Mouse (Mus musculus): ENCODE results near the gene 9230102O04Rik. TPM values are rescaled to one million over a fixed set of nuclear protein-coding genes. Genes with fewer than 3 reads are reported as not detected.

9230102O04Rik gene
- polyA plus RNA-seq, 1 experiment from 2014 or later, result not detected

- H3K27me3 ChIP-seq, result no peaks in the 10 kb centered on the region
- ChIA-PET CTCF (no interaction called here), POLR2A (interaction anchor here (0.6 kb wide), 1 partner anchor 460 kb away, joined by 3 read pairs; no protein-coding TSS in a partner anchor)
- DNase-seq (ENCODE audit: low read depth, low spot score), result no peak
- in situ Hi-C loops (cut with MboI; ENCODE audit: low pct_unique_long_range_greater_than_20kb), result loop anchor here (10.0 kb wide), 2 partner anchors 119 to 821 kb away; no protein-coding TSS in a partner anchor
- no peak for ATAC-seq
- no peak for TF ChIP-seq CTCF (IDR thresholded peaks at IDR 0.05)
Measured at GRCm38 (mm10) chr2:9886031-9886430, 3.3 kb downstream of the 9230102O04Rik start.

GRCm38 (mm10) chr2:9885217-9885770, 4.0 kb downstream of the 9230102O04Rik start:
- CTCF ChIA-PET, result no interaction called here
- in situ Hi-C loops (cut with MboI; ENCODE audit: low pct_unique_long_range_greater_than_20kb), result loop anchor here (10.0 kb wide), 2 partner anchors 120 to 820 kb away; no protein-coding TSS in a partner anchor
- no peaks in the 10 kb centered on the region for H3K27me3 ChIP-seq
- POLR2A ChIA-PET, result no interaction called here
- no peak for ATAC-seq
- no peak for TF ChIP-seq CTCF (IDR thresholded peaks at IDR 0.05)
- no peak for DNase-seq (ENCODE audit: low read depth, low spot score)

GRCm38 (mm10) chr2:9884533-9885216, 4.7 kb downstream of the 9230102O04Rik start:
- in situ Hi-C loops (cut with MboI; ENCODE audit: low pct_unique_long_range_greater_than_20kb), result loop anchor here (5.0 to 10.0 kb wide), 4 partner anchors 120 to 1207 kb away; no protein-coding TSS in a partner anchor

GRCm38 (mm10) chr2:9883803-9884532, 5.4 kb downstream of the 9230102O04Rik start:
- in situ Hi-C loops (cut with MboI; ENCODE audit: low pct_unique_long_range_greater_than_20kb), result loop anchor here (5.0 to 10.0 kb wide), 4 partner anchors 121 to 1207 kb away; no protein-coding TSS in a partner anchor
- no peak for ATAC-seq
- TF ChIP-seq CTCF (IDR thresholded peaks at IDR 0.05), result no peak
- ChIA-PET POLR2A (no interaction called here), CTCF (interaction anchor here (1.0 to 1.2 kb wide), 2 partner anchors 128 to 1209 kb away, joined by 3 read pairs; no protein-coding TSS in a partner anchor)
- H3K27me3 ChIP-seq, result no peaks in the 10 kb centered on the region
- no peak for DNase-seq (ENCODE audit: low read depth, low spot score)

More at GRCm38 (mm10) chr2:9884533-9885216, 4.7 kb downstream of the 9230102O04Rik start:
- H3K27me3 ChIP-seq, result no peaks in the 10 kb centered on the region
- DNase-seq (ENCODE audit: low read depth, low spot score), result no peak
- ChIA-PET POLR2A (no interaction called here), CTCF (no interaction called here)
- TF ChIP-seq CTCF (IDR thresholded peaks at IDR 0.05), result no peak
- ATAC-seq, result no peak

GRCm38 (mm10) chr2:9882926-9883802, 6.2 kb downstream of the 9230102O04Rik start:
- DNase-seq (ENCODE audit: low read depth, low spot score) (no peak), ATAC-seq (no peak)
- TF ChIP-seq CTCF (IDR thresholded peaks at IDR 0.05), result no peak
- ChIA-PET CTCF (interaction anchor here (1.0 to 1.2 kb wide), 2 partner anchors 129 to 1208 kb away, joined by 3 read pairs; no protein-coding TSS in a partner anchor), POLR2A (no interaction called here)
- in situ Hi-C loops (cut with MboI; ENCODE audit: low pct_unique_long_range_greater_than_20kb), result loop anchor here (5.0 to 10.0 kb wide), 4 partner anchors 122 to 1206 kb away; no protein-coding TSS in a partner anchor
- H3K27me3 ChIP-seq, result no peaks in the 10 kb centered on the region

GRCm38 (mm10) chr2:9882371-9882925, 6.9 kb downstream of the 9230102O04Rik start:
- POLR2A ChIA-PET, result no interaction called here
- DNase-seq (ENCODE audit: low read depth, low spot score) (no peak), ATAC-seq (no peak)
- no peaks in the 10 kb centered on the region for H3K27me3 ChIP-seq
- in situ Hi-C loops (cut with MboI; ENCODE audit: low pct_unique_long_range_greater_than_20kb), result loop anchor here (5.0 to 10.0 kb wide), 4 partner anchors 122 to 1205 kb away; no protein-coding TSS in a partner anchor
- no peak for TF ChIP-seq CTCF (IDR thresholded peaks at IDR 0.05)
- CTCF ChIA-PET, result interaction anchor here (1.0 kb wide), 1 partner anchor 1208 kb away, joined by 3 read pairs; no protein-coding TSS in a partner anchor

GRCm38 (mm10) chr2:9881611-9882023, 7.7 kb downstream of the 9230102O04Rik start:
- POLR2A ChIA-PET, result no interaction called here
- TF ChIP-seq CTCF (IDR thresholded peaks at IDR 0.05), result no peak
- in situ Hi-C loops (cut with MboI; ENCODE audit: low pct_unique_long_range_greater_than_20kb), result loop anchor here (5.0 to 10.0 kb wide), 4 partner anchors 123 to 1204 kb away; no protein-coding TSS in a partner anchor
- no peak for DNase-seq (ENCODE audit: low read depth, low spot score)
- H3K27me3 ChIP-seq, result no peaks in the 10 kb centered on the region
- CTCF ChIA-PET, result no interaction called here
- ATAC-seq, result no peak

- H3K27me3 ChIP-seq, result no peaks in the 10 kb centered on the region
- DNase-seq (ENCODE audit: low read depth, low spot score) (no peak), ATAC-seq (no peak)
- ChIA-PET CTCF (no interaction called here), POLR2A (no interaction called here)
- in situ Hi-C loops (cut with MboI; ENCODE audit: low pct_unique_long_range_greater_than_20kb), result loop anchor here (5.0 to 10.0 kb wide), 4 partner anchors 124 to 1204 kb away; no protein-coding TSS in a partner anchor
- TF ChIP-seq CTCF (IDR thresholded peaks at IDR 0.05), result no peak
Measured at GRCm38 (mm10) chr2:9881051-9881591, 8.2 kb downstream of the 9230102O04Rik start, which contains the start of gene 4930412O13Rik. Gene 4930412O13Rik, plus strand, starts transcription at chr2:9881252.

GRCm38 (mm10) chr2:9880271-9880670, 9.1 kb downstream of the 9230102O04Rik start:
- CTCF ChIA-PET, result interaction anchor here (1.3 to 3.0 kb wide), 4 partner anchors 11 to 1205 kb away, joined by 3 to 22 read pairs (median 4); no protein-coding TSS in a partner anchor
- in situ Hi-C loops (cut with MboI; ENCODE audit: low pct_unique_long_range_greater_than_20kb), result loop anchor here (5.0 to 10.0 kb wide), 4 partner anchors 125 to 1203 kb away; no protein-coding TSS in a partner anchor

More at GRCm38 (mm10) chr2:9880271-9880670, 9.1 kb downstream of the 9230102O04Rik start:
- no peak for DNase-seq (ENCODE audit: low read depth, low spot score)
- TF ChIP-seq CTCF (IDR thresholded peaks at IDR 0.05), result no peak
- POLR2A ChIA-PET, result no interaction called here
- no peaks in the 10 kb centered on the region for H3K27me3 ChIP-seq
- no peak for ATAC-seq

Data from Patski (cell line).